Mouse (Mus musculus) kidney, postnatal 14 days (tissue): Measurements from ENCODE around the gene Setdb1.
A peak's percentile ranks its signal among the peaks of the same experiment; 100 is the strongest.

Experiments used
- DNase-seq: peaks from one replicate; pipeline ENCODE4 v3.0.0; 2022; ENCODE audit warnings: mixed read lengths

Setdb1 gene

DNA sequence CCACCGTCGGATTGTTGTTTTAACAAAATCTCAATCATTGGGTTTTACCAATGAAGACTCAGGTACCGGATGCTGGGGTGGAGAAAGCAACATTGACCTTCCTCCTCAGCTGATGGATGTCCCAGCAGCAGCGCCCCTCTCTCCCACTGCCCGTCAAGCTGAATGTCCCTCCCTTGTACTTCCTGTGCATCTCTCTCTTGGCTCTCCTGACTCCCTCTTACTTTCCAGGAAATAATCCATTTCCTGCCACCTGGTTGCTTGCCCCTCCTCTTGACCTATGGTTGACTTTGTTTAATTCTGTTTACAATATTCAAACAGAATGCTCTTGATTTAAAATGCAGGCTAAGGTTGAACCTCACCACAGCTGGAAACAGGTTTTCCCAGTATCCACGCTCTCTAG is 66.8 kb downstream of the Setdb1 start:
- no peak for DNase-seq

GRCm38 (mm10) chr3:95289419-95289818 is 67.6 kb downstream of the Setdb1 start:
- DNase-seq: no peak

DNA sequence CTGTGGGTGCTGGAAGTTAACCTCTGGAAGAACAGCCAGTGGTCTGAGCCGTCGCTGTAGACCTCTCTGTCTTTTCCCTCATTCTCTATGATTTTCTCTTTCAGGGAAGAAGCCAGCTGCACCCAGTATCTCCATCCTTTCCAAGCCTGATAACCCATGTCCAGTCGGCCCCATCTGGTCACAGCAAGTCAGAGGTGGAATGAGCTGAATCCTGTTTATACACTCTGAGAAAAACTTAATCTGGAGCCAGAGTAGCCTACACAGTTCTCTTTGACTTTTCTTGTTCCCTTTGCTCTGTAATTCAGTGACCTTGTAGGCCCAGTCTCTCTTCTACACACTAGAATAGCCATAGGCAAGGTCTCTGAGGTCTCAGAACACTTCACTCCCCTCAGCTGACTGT is 69.5 kb downstream of the Setdb1 start:
- DNase-seq: peak; percentile 47

DNA sequence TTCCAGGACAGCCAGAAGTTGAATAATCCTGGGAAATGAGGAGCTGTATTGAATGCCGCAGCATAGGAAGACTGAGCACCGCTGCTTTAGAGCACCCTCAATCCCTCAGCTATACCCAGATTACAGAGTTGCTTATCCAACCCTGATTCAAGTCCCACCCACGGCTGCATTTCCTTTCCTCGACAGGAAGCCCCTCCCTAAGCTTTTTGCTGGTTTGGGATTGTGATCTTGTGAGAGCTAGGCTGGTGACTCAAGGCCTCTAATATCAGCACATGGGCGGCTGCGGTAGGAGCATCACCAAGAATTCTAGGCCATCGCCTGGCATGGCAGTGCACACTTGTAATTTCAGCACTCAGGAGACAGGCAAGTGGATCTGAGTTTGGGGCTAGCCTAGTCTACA is 70.5 kb downstream of the Setdb1 start:
- DNase-seq: no peak

- DNase-seq: peak; percentile 60
These were observed 71.0 kb downstream of the Setdb1 start for GRCm38 (mm10) chr3:95286011-95286410.

DNA sequence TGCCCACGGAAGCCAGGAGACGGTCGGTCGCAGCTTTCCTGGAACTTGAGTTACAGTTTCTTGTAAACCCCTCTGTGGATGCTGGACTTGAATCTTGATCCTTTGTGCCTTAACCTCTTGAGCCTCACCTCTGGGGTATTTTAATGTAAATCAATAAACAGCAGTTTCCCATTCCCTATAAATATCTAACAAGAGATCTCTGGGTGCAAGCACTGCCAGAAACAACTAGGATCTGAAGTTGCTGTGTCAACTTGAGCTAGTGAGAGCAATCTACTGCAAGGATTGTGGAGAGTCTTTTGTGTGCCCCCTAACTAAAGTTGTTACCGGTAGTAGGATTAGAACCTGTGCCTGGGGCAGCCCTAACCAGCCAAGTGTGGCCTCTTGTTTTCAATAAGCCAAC is 71.6 kb downstream of the Setdb1 start:
- DNase-seq: no peak

GRCm38 (mm10) chr3:95284501-95285281 is 72.3 kb downstream of the Setdb1 start:
- no peak for DNase-seq

DNA sequence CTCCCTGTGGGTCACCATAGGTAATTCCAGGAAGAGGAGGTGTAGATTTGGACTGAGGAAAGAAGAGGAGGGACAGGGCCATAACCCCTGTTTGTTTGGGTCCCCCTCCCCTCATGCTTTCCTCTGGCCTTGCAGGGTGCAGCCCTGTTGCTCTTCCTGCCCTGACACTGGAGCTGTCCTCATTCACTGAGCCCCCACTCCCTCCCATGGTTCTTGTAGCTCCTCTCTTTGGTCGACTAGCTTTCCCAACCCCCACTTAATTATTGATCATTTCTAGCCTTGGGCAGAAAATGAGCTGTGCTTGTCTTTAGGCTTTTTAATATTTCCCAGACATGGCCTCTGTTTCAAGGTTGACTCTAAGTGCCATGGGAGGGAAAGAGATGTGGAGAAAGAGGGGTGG is 72.9 kb downstream of the Setdb1 start:
- DNase-seq: no peak

DNA sequence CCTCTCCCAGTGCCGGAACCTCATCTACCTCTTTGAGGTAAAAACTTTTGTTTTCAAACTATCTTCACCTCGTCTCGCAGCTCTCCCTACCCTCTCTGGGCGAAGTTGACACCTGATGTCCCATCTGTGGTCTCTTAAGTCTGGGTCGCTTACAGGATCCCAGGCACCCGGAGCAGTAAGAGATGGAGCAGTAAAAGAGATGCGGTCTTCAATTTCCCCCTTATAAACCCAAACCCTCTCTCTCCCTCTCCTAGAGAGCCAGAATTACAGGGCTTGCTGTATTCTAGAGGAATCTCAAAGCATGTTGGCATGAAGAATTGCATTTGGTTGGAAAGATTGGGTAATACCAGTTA is 73.4 kb downstream of the Setdb1 start:
- DNase-seq: no peak

DNA sequence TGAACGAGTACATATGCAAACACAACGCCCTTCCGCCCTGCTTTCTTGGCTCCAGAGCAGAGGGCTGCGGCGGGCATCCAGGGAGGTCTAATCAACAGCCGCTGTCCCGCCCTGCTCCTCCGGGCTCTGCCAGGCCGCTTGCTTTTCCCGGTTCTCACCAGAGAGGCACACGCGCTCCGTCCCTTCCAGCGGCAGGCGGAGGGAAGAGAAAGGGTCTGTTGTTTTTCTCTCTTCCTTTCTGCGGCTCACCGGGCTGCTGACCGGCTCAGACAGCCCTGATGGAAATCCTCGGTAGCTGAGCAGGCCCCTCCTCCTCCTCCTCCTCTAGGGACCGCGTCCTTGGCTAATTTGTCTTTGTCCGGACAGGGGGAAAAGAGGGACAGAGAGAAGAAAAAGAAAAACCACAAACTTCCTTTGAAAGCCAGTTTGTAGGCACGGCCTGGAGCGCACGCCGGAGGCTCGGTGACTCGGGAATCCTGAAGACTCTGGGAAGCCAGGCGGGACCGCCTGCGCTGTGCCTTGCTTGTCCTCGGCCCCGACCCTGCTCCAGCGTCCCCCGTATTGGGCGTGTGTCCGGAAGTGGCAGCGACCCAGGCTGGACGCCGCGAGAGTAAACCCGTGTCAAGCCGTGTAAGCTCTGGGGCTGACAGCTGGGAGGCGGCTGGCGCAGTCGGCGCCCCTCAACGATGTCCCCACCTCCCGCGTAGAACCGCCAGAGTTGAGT is 74.0 kb downstream of the Setdb1 start:
- peak; percentile 88 for DNase-seq

- peak; percentile 44 for DNase-seq
These were observed 74.6 kb downstream of the Setdb1 start for GRCm38 (mm10) chr3:95282381-95282864.

DNA sequence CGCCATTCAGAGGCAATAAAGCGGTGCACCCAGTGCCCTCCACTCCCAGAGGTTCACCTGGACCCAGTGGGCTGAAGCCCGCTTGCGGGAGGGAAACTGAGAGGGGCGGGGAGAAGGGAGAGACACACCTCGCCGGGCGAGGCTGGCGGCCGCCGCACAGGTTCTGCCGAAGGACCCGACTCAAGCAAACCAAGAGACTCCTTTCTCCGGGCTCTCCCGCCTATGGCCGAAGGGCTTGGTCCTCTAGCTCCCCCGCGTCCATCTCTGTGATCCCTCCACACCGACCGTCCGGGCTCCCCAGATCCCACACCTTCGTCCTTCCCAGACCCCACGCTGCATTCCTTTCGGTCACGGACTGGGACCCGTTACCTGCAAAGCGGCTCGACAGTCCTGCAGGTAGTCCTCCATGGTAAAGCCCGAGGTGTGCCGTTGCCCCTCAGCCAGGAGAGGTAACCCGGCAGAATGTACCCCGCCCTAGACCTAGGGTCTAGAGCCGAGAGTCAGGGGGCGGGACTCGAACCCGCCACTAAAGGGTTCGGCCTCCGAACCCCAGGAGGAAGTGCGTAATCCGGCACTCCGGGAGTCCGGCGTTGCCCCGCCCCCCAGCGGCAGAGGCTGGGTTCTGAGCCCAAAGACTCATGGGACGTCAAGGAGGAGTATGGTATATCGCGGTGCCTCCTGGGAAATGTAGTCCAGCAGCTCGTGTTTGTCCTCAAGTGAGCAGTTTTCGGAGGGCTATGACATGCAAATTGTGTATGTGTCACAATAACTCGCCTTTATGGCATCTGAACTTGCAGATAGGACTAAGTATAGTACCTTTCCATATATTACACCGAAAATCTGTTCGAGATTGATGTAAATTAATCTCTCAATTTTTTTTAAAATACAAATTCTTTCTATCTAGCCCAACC is 75.5 kb downstream of the Setdb1 start, which contains the start of the genes Mindy1 and Prune1:
Gene Mindy1, plus strand, starts transcription at position 130 of the 911 bp plus-strand sequence.
Gene Prune1, minus strand, starts transcription at position 861 of the 911 bp plus-strand sequence.
- peak; percentile 99 for DNase-seq

DNA sequence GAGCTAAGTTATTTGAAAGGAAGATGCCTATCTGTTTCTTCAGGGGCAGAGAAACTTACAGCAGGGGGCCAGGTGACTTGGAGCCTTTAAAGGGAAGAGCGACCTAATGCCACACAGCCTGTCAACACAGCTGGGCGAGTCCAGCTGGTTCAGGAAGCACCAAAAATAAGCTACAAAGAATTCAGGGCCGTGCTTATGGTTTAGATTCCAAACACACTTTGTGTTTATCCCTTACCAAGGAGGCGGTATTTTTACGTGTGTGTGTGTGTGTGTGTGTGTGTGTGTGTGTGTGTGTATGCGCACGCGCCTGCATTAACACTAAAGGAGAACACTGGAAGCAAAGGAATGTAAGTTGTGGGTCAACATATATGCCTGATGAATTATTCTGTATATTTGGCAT is 76.3 kb downstream of the Setdb1 start:
- peak; percentile 56 for DNase-seq

- no peak for DNase-seq
These were observed 79.9 kb downstream of the Setdb1 start for GRCm38 (mm10) chr3:95277149-95277551.

GRCm38 (mm10) chr3:95276428-95276934 is 80.5 kb downstream of the Setdb1 start:
- DNase-seq: no peak

GRCm38 (mm10) chr3:95275161-95275560 is 81.8 kb downstream of the Setdb1 start:
- no peak for DNase-seq

GRCm38 (mm10) chr3:95274453-95274852 is 82.5 kb downstream of the Setdb1 start:
- no peak for DNase-seq
